Mouse (Mus musculus): ENCODE results near the gene Ajap1.

The Ajap1 gene

DNA sequence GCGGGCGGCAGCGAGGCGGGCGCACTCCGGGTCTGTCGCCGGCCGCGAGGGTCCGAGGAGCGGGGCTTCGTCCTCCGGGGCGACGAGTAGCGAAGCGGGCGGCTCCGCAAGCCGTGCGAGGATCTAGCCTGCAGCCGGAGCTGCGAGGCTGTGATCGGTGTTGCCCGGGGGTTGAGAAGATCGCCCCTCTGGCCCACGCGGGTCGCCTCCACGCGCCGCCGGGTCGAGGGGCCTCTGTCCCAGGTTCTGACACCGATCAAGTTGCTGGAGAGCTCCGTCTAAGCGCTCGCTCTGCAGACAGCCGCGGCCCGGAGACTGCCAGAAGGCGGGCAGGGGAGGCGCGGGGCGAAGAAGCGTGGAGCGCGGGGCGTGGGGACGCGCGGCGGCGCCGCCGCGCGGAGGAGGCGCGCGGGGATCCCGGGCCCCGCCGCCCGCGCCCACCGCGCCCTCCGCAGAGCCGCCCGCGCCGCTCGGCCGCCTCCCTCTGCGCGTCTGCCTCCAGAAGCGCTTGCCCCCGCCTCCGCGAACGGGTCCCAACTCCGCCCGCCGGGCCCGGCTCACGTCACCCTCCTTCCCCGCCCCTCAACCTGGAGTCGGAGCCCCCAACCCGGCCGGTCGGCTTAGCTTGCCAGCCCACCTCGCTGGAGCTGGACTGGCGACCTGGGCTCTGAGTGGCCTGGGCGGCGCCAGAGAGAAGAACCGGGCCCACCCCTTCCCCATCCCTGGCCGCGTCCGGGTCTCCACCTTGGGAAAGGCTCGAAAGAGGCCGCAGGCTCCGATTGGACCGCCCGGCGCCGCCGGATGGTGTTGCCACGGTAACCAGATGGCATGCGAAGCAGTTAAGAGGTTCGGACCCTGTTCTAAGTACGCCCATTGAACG is at the start of gene Ajap1:
Gene Ajap1, minus strand, starts transcription at position 353 of the 880 bp plus-strand sequence.
- DNase-seq (ENCODE audit: low spot score in 2 of 2), result no peak

- no peak for DNase-seq (ENCODE audit: low spot score in 2 of 2)
Observed at GRCm38 (mm10) chr4:153530536-153530935, 47.9 kb upstream of the Ajap1 start.

- DNase-seq (ENCODE audit: low spot score in 2 of 2), result no peak
Observed at GRCm38 (mm10) chr4:153521601-153522000, 39.0 kb upstream of the Ajap1 start.

GRCm38 (mm10) chr4:153519888-153520287 is 37.3 kb upstream of the Ajap1 start:
- no peak for DNase-seq (ENCODE audit: low spot score in 2 of 2)

DNA sequence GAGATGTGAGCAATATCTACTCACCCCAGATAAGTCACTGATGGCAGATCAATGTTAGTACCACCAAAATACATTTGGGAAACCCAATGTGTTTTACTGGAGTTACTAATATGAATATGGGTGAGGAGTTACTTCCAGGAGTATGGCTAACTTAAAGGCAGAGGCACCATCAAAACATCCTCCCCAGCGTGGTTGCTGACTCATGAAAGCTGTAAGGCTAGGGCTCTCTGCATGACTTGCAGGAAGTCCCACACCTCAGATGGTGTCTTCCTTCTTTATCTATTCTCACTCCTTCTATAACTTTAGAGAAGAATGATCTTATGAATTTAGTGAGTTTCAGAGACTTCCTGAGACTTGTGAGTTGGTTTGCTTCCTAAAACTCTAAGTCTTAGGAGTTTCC is 36.7 kb upstream of the Ajap1 start:
- no peak for DNase-seq (ENCODE audit: low spot score in 2 of 2)

DNA sequence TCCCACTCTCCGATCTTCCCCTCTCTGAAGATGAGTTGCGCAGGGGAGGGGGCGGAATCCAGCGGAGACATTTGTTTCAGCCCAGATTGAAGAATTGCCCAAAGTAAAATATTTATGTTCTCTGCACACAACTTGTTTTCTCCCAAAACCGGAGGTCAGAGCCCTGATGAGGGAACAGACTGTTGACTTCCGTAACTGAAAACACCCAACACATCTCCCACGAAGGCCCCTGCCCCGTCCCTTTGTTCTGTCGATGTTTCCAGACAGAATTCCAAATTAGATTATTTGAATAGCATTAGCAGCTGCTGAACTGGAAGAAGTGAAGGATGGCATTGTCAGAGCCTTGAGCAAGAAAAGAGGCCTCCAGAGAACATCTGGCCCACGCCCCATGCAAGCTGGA is 33.2 kb upstream of the Ajap1 start:
- DNase-seq (ENCODE audit: low spot score in 2 of 2), result no peak

DNA sequence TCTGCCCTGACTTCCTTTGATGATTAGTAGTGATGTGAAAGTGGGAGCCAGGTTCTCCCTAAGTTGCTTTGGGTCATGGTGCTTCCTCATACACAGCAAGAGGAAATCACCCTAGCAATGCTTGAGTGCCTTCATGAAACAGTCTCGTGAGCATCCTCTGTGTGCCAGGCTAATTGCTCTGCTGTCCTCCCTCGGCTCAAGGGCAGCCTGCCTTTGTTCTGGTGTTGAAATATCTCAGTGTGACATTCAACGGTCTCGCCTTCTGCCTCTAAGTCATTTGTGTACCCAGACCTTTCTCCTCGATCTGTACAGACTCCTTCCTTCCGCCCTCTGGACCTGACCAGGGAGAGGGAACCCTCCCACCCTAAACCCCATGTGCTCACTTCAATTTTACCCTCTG is 31.5 kb upstream of the Ajap1 start:
- DNase-seq (ENCODE audit: low spot score in 2 of 2), result no peak

DNA sequence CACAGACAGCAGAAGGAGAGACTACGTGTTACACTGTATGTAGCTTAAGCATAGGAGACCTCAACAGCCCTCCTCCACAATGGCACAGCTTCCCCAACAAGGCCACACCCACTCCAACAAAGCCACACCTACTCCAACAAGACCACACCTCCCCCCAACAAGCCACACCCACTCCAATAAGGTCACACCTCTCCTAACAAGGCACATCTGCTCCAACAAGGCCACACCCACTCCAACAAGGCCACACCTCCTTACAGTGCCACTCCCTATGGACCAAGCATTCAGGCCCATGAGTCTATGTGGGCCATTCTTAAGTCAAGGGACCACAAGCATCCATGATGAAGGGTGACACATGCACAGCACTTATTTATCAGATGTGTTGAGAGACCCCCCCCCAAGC is 28.9 kb upstream of the Ajap1 start:
- no peak for DNase-seq (ENCODE audit: low spot score in 2 of 2)

DNA sequence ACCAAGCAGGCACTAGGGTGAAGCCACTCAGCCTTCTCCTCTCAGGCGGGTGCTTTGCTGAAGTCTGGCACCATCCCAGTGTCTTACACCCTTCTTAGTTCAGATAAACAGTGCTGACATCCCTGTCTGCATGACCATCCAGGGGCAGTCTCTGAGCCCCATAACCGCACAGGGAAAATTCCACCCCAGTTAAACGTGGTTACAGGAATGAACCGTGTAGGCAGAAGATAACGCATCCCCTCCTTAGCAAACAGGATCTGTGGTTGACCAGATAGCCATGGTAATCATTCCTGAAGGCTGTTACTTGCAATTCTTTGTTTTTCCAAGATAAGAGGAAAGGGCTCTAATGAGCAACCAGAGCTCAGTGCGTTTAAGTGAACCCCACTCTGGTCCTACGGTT is 19.3 kb upstream of the Ajap1 start:
- DNase-seq (ENCODE audit: low spot score in 2 of 2), result no peak

DNA sequence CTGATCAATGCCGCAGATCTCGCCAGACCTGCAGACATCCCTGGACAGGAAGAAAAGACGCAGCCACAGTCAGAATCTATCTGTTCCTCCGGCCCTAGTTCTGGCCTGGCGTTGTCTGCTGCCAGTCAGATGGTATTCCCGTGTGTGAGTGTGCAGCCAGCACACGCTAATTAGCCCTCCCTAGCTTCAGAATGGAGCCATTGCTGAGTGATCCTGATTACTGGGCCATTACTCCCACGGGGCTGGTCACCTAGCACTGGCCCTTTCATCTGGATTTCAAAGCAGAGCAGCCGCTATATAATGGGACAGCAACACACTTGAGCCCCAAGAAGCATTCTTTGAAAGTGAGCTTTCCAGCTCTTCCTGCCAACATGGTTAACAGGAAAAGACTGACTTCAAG is 9.8 kb upstream of the Ajap1 start:
- no peak for DNase-seq (ENCODE audit: low spot score in 2 of 2)

DNA sequence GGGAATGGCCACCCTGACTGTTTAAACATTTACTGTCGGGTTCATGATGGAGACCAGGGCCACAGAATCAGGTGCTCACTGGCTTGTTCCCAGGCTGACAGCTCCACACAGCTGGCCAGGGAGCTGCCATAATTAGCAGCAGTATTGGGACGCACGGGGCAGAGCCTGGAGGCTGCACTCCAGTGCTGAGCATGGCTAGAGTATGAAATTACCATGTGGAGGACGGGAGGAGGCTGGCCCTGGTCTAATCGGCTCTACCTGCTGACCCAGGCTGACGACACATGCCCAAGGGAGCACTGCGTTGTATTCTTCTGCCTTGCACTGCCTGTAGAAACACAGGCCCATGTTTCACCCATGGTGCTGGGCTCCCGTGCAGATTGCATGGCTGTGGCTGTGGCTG is 6.5 kb upstream of the Ajap1 start:
- no peak for DNase-seq (ENCODE audit: low spot score in 2 of 2)

DNA sequence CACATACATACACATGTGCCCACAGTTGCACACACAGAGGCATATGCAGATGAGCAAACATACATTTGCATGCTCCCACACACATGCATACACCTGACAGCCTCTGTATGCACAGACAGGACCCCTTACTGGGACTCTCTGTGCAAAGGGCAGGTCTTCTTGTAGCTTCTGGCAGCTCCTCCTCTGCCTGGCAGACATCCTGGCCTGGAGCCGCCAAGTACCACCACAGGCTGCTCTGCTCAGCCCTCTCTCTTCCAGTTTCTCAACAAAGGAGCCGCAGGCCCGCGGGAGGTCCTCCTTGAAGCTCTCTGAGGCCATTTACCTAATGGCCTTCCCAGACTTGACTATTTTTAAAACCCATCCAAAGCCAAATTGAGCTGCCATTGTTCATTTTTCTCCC is 3.3 kb upstream of the Ajap1 start:
- DNase-seq (ENCODE audit: low spot score in 2 of 2), result no peak

- peak in 1 of 2 experiments; percentile 29 for DNase-seq (ENCODE audit: low spot score in 2 of 2)
Observed at GRCm38 (mm10) chr4:153484392-153484791, 1.8 kb upstream of the Ajap1 start.

GRCm38 (mm10) chr4:153481361-153482234 is 1.0 kb downstream of the Ajap1 start:
- no peak for DNase-seq (ENCODE audit: low spot score in 2 of 2)

DNA sequence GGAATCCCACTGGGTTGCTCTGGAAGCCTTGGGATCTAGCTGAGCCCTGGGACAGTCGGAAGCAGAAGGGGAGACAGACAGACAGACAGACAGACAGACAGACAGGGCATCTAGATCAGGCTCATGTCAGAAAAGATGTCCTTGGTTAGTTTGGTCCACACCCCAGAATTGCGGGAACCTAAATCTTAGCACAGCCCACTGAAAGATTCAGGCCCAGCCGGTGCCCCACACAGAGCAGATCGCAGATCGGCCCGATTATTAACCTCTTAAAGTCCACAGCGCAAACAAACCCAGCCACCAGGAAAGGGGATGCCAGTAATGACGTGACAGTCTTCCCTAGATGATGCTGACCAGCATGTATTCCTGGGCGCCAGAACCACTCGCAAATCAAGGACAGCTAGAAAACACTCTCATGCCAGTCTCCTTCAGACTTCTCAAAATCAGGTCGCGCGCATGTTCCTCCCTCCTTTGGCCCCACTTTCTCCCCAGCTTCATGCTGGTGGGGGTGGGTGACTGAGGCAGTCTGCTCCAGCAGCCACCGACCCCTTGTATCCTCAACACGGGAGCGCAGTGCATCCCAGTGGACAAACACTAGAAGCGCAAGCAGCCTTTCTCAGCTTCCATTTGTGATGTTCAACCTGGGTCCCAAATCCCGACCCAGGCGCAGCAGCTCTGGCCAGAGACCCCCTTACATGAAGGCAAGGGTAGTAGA is 1.9 kb downstream of the Ajap1 start:
- no peak for DNase-seq (ENCODE audit: low spot score in 2 of 2)

- DNase-seq (ENCODE audit: low spot score in 2 of 2), result no peak
Observed at GRCm38 (mm10) chr4:153479144-153479543, 3.5 kb downstream of the Ajap1 start.

GRCm38 (mm10) chr4:153473480-153474252 is 8.9 kb downstream of the Ajap1 start:
- no peak for DNase-seq (ENCODE audit: low spot score in 2 of 2)

DNA sequence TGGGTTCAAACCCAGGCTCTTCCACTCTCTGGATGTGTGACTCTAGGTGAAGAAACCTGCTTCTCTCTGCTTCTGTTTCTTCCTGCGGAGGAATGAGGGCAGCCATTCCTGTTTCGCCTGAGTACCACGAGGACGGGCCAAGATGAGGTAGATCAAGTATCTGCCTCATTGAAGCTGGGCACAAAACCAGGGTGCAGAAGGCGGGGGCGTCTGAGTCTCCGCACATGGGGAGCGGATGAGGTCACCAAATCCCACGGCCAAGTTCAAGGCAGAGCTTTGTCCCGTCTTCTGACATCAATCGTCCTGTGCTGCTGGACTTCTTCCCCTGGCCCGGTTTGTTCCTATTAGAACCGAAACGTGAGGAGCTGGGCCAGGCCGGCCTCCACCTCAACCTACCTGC is 12.9 kb downstream of the Ajap1 start:
- no peak for DNase-seq (ENCODE audit: low spot score in 2 of 2)

- no peak for DNase-seq (ENCODE audit: low spot score in 2 of 2)
Observed at GRCm38 (mm10) chr4:153459934-153460333, 22.7 kb downstream of the Ajap1 start.

GRCm38 (mm10) chr4:153459503-153459902 is 23.1 kb downstream of the Ajap1 start:
- no peak for DNase-seq (ENCODE audit: low spot score in 2 of 2)

DNA sequence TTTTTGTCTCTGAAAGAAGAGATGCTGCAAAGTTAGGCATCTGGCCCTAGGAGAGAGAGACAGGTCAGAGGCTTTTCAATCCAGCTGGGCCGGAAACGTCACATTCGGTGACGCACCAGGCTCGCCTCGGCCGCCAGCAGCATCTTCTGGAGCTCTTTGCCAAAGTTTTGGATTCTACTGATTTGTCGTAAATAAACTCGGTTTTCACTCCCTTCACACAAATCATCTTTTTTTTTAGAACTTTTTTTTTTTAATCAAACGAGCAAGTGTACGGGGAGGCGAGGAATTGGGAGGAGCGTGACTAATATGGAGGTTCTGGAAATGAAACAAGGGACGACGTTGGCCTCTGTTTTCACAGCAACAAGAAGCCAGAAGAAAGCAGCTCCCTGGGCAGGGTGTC is 23.8 kb downstream of the Ajap1 start:
- no peak for DNase-seq (ENCODE audit: low spot score in 2 of 2)

Data from spleen, postnatal 4 days (tissue).